Mouse (Mus musculus) hindbrain, embryonic 12.5 days (tissue): ENCODE measurements around the gene Bfsp1. TPM values are rescaled to one million over a fixed set of nuclear protein-coding genes. Genes with fewer than 3 reads are reported as not detected.

Experiments used
- polyA plus RNA-seq: library from polyadenylated mRNA; unstranded; fragments of >200 nt; fragmentation: Nextera tagmentation; extraction: Ambion mirVana; gene quantifications from 2 replicates; pipeline ENCODE4 v1.2.1, GENCODE M21; 2016

Bfsp1 gene
- polyA plus RNA-seq, 1 experiment from 2014 or later = 2.3 TPM

Other genes with a start within 250 kb of the Bfsp1 start
- gene Dstn, start 52.1 kb upstream of the Bfsp1 start, polyA plus RNA-seq = 376 and 396 TPM in 2 replicates
- 60.7 and 61.6 TPM in 2 replicates for gene Rrbp1, start 148.1 kb upstream of the Bfsp1 start, polyA plus RNA-seq
- not detected in 2 replicates for gene Banf2, start 169.9 kb upstream of the Bfsp1 start, polyA plus RNA-seq